Mouse (Mus musculus): ENCODE data around the gene Gm614.

The Gm614 gene

GRCm38 (mm10) chrX:101256603-101257002 lies 7.2 kb downstream of the Gm614 start:
- no peak for DNase-seq (ENCODE audit: low spot score in 2 of 2)

- no peak for DNase-seq (ENCODE audit: low spot score in 2 of 2)
Measured at GRCm38 (mm10) chrX:101254740-101255139, 9.1 kb downstream of the Gm614 start.

- peak; percentile 69 to 71 for DNase-seq (ENCODE audit: low spot score in 2 of 2)
Measured at GRCm38 (mm10) chrX:101253952-101254729, 9.7 kb downstream of the Gm614 start, which contains the start of gene Foxo4. Foxo4 (plus strand) TSS chrX:101254528.

- no peak for DNase-seq (ENCODE audit: low spot score in 2 of 2)
Measured at GRCm38 (mm10) chrX:101245011-101245410, 18.8 kb downstream of the Gm614 start.

- no peak for DNase-seq (ENCODE audit: low spot score in 2 of 2)
Measured at GRCm38 (mm10) chrX:101222796-101223162, 41.0 kb downstream of the Gm614 start.

GRCm38 (mm10) chrX:101221834-101222795 lies 41.7 kb downstream of the Gm614 start, which contains the start of gene Snx12:
Snx12 (minus strand) TSS chrX:101222563.
- peak; percentile 85 to 88 for DNase-seq (ENCODE audit: low spot score in 2 of 2)

All from frontal cortex, postnatal 14 days (tissue).